ENCODE assay signal across 8 mouse cellular contexts in genomic region chr3:55241730-55242421, GRCm38 (mm10). TPM values are rescaled to one million over a fixed set of nuclear protein-coding genes. Genes with fewer than 3 reads are reported as not detected.
DNase-seq lines count a peak whose midpoint lies in the region.

Dclk1 (plus strand) TSS chr3:55242364.

- H3K4me1 ChIP-seq in brown adipose tissue, adult 24 weeks (ENCODE audit: control insufficient read depth, insufficient read depth, insufficient read length, low read length): no peaks in the 10 kb centered on the region

- H3K4me3 ChIP-seq in brown adipose tissue, adult 24 weeks (ENCODE audit: insufficient read depth, low read depth, low read length): peak within 1 kb of the TSS; percentile 42

- peak; percentile 51 for DNase-seq in adrenal gland, adult 2 months
- DNase-seq in adrenal gland, postnatal 25 days: no peak
- DNase-seq in heart, adult 8-10 months (ENCODE audit: low spot score): peak; percentile 46
- no peak for DNase-seq in layer of hippocampus, postnatal 36 days
- peak; percentile 47 to 57 for DNase-seq in lung, postnatal 4 days
- DNase-seq in cerebellum, adult 11 months: no peak
- no peak for DNase-seq in cerebellum, postnatal 4 days (ENCODE audit: low spot score in 2 of 2)

- H3K27ac ChIP-seq in brown adipose tissue, adult 24 weeks (replicated peaks; ENCODE audit: low read depth, low read length): peak within 1 kb of the TSS; percentile 10; the same call in 1 of the 2 replicates

RNA-seq across cellular contexts. Expression of gene Dclk1, which starts in this region (rescaled TPM):
- total RNA-seq in adrenal gland, adult 2 months (2021): 1 to 10 TPM; 2.6 to 6.3 TPM
- 0.26 and 0.52 TPM in 2 replicates for polyA plus RNA-seq in adrenal gland, adult 2 months (2012; rRNA removed)
- total RNA-seq in adrenal gland, postnatal 25 days (2021): 2.3 and 2.4 TPM in 2 replicates
- polyA plus RNA-seq in brown adipose tissue, adult 24 weeks (2012; ENCODE audit: insufficient read depth, insufficient read length, missing spikeins): 1.5 and 2.6 TPM in 2 replicates
- 1 to 10 TPM; 2.4 to 4.7 (median 3.6) TPM for total RNA-seq in heart, adult 8-10 months (2022)
- total RNA-seq in layer of hippocampus, postnatal 36 days (2021): 100 to 1,000 TPM; 577 to 611 TPM

Comparison
In these comparisons a context has a peak if more than half of its experiments do, and no peak if none do; other contexts are left out.
1. RNA of gene Dclk1 (total RNA-seq): 577 to 611 TPM in layer of hippocampus, postnatal 36 days; 2.6 to 6.3 TPM in adrenal gland, adult 2 months, 2.4 to 4.7 TPM in heart, adult 8-10 months and 2.3 to 2.4 TPM in adrenal gland, postnatal 25 days; every median in the first group is over 10 times any median in the second.
2. DNase-seq: peak in adrenal gland, adult 2 months (single experiment), heart, adult 8-10 months (single experiment) and lung, postnatal 4 days (2 of 2); none in adrenal gland, postnatal 25 days (single experiment), layer of hippocampus, postnatal 36 days (0 of 2), cerebellum, adult 11 months (single experiment) and cerebellum, postnatal 4 days (0 of 2).